Mouse (Mus musculus) testis, adult 2 months (tissue): ENCODE measurements around the gene Gja5.

Experiments used
- CTCF ChIP-seq: fragments of 200-500 bp; IDR thresholded peaks from 2 replicates; pipeline ENCODE4 v1.5.1; 2012; ENCODE audit warnings: low read depth, mild to moderate bottlenecking, inconsistent platforms, low read length, moderate library complexity; ENCODE audit not compliant: control insufficient read depth, insufficient read depth, insufficient replicate concordance
- POLR2A ChIP-seq: fragments of 200-500 bp; IDR thresholded peaks from 2 replicates; pipeline ENCODE4 v1.6.1; 2012; ENCODE audit warnings: low read depth, mild to moderate bottlenecking, inconsistent platforms, low read length, moderate library complexity; ENCODE audit not compliant: control insufficient read depth

GRCm38 (mm10) chr3:96882061-96882849 lies 22.2 kb upstream of the Gja5 start:
- no peak for TF ChIP-seq CTCF
- TF ChIP-seq POLR2A = no peak
